26 mouse cellular contexts compared by ENCODE assay signal in genomic region chr11:87602234-87602633, GRCm38 (mm10). TPM values are rescaled to one million over a fixed set of nuclear protein-coding genes. Genes with fewer than 3 reads are reported as not detected.
"Had no signal": no experiment of that assay in that cellular context is flagged by ENCODE, and none has a peak within 500 bp of the region (broad histone marks: within the 10 kb centered on the region; RNA-seq: fewer than 3 reads in every experiment).

No protein-coding gene starts in this region.

- H3K27ac ChIP-seq: liver, embryonic 14.5 days; midbrain, embryonic 10.5 days; midbrain, embryonic 13.5 days; neural tube, embryonic 12.5 days had no signal

- H3K27me3 ChIP-seq: midbrain, embryonic 13.5 days; neural tube, embryonic 12.5 days had no signal

- H3K9ac ChIP-seq: liver, embryonic 14.5 days; lung, embryonic 14.5 days; midbrain, embryonic 13.5 days; neural tube, embryonic 12.5 days had no signal

- H3K4me3 ChIP-seq: midbrain, embryonic 10.5 days; midbrain, embryonic 13.5 days; myocyte; neural tube, embryonic 12.5 days had no signal

- ATAC-seq: midbrain, embryonic 13.5 days; midbrain, embryonic 16.5 days had no signal

- DNase-seq: lung, adult 18-20 months; lung, embryonic 14.5 days; lung, postnatal 10 days; lung, postnatal 4 days; retina, postnatal 1 day; right cerebral cortex, adult 18-20 months; right cerebral cortex, postnatal 25 days; right cerebral cortex, postnatal 4 days; spleen, adult 18-20 months; thymus, adult 18-20 months; thymus, postnatal 25 days had no signal

- H3K9me3 ChIP-seq: midbrain, embryonic 10.5 days; midbrain, embryonic 13.5 days; neural tube, embryonic 12.5 days had no signal

- H3K4me2 ChIP-seq: lung, embryonic 14.5 days; midbrain, embryonic 13.5 days; neural tube, embryonic 12.5 days had no signal

RNA-seq across cellular contexts. Expression of gene Hsf5, which starts 14.7 kb away (rescaled TPM):
- polyA plus RNA-seq: myocyte had no signal

RNA-seq across cellular contexts. Expression of gene Gm11492, which starts 35.8 kb away (rescaled TPM):
- total RNA-seq: megakaryocyte, adult 5-6 weeks; megakaryocyte-erythroid progenitor cell, adult 5-6 weeks had no signal
- polyA plus RNA-seq: liver, embryonic 14.5 days; liver, embryonic 16.5 days; lung, embryonic 14.5 days; lung, embryonic 16.5 days; midbrain, embryonic 10.5 days; midbrain, embryonic 13.5 days; midbrain, embryonic 16.5 days; myocyte; neural tube, embryonic 12.5 days; neural tube, embryonic 14.5 days; small intestine, adult 2 months; stomach, embryonic 14.5 days; stomach, embryonic 16.5 days; thymus, postnatal 0 days had no signal
